Mouse (Mus musculus): ENCODE measurements around the gene Tulp1. TPM values are rescaled to one million over a fixed set of nuclear protein-coding genes. Genes with fewer than 3 reads are reported as not detected.
A peak's percentile ranks its signal among the peaks of the same experiment; 100 is the strongest.
"Not testable (repeated sequence)": the region's sequence is repeated elsewhere in the genome, so short reads cannot be mapped to it uniquely, and the experiment has no call there.

The Tulp1 gene
- polyA plus RNA-seq, 1 experiment from 2014 or later, result 3.9 TPM

- H3K36me3 ChIP-seq (ENCODE audit: control insufficient read depth, insufficient read depth, low read length), result no peaks in the 10 kb centered on the region
- peaks cover 30% of the 10 kb centered on the region for H3K27me3 ChIP-seq (replicated peaks; ENCODE audit: control insufficient read depth, insufficient read depth, low read length)
- H3K4me3 ChIP-seq (ENCODE audit: low read depth, low read length), result peak overlapping the region; percentile 33
- 32% methylated on average over 11 of the region's 11 CpGs for WGBS
- H3K9ac ChIP-seq (ENCODE audit: low read depth, low read length), result peak overlapping the region; percentile 57
- H3K27ac ChIP-seq (replicated peaks; ENCODE audit: low read depth, low read length), result no peak overlapping the region
- 0 out of 2 replicates have a peak, but pooled peaks have one; percentile 27 for ATAC-seq (ENCODE audit: low read depth)
- H3K4me1 ChIP-seq (ENCODE audit: control insufficient read depth, insufficient read depth, low read length), result peaks cover 23% of the 10 kb centered on the region
- H3K9me3 ChIP-seq (ENCODE audit: control insufficient read depth, low read length), result no peaks in the 10 kb centered on the region
- H3K4me2 ChIP-seq (ENCODE audit: low read depth, low read length), result peak overlapping the region; percentile 65
- no peak for DNase-seq (ENCODE audit: low spot score)
Observed at GRCm38 (mm10) chr17:28361921-28362652, 2.9 kb downstream of the Tulp1 start.

- H3K4me2 ChIP-seq (ENCODE audit: low read depth, low read length), result no peak overlapping the region
- 75% methylated on average over 9 of the region's 9 CpGs for WGBS
- no peak overlapping the region for H3K27ac ChIP-seq (replicated peaks; ENCODE audit: low read depth, low read length)
- no peak overlapping the region for H3K4me3 ChIP-seq (ENCODE audit: low read depth, low read length)
- H3K9me3 ChIP-seq (ENCODE audit: control insufficient read depth, low read length), result no peaks in the 10 kb centered on the region
- H3K9ac ChIP-seq (ENCODE audit: low read depth, low read length), result no peak overlapping the region
- H3K36me3 ChIP-seq (ENCODE audit: control insufficient read depth, insufficient read depth, low read length), result no peaks in the 10 kb centered on the region
- ATAC-seq (ENCODE audit: low read depth), result no peak
- H3K4me1 ChIP-seq (ENCODE audit: control insufficient read depth, insufficient read depth, low read length), result peaks cover 23% of the 10 kb centered on the region
- no peak for DNase-seq (ENCODE audit: low spot score)
- peaks cover 30% of the 10 kb centered on the region for H3K27me3 ChIP-seq (replicated peaks; ENCODE audit: control insufficient read depth, insufficient read depth, low read length)
Observed at GRCm38 (mm10) chr17:28360531-28361277, 4.3 kb downstream of the Tulp1 start.

GRCm38 (mm10) chr17:28358576-28359261 is 6.3 kb downstream of the Tulp1 start:
- H3K4me3 ChIP-seq (ENCODE audit: low read depth, low read length); ATAC-seq (ENCODE audit: low read depth); DNase-seq (ENCODE audit: low spot score); H3K36me3 ChIP-seq (ENCODE audit: control insufficient read depth, insufficient read depth, low read length); H3K4me2 ChIP-seq (ENCODE audit: low read depth, low read length); H3K9me3 ChIP-seq (ENCODE audit: control insufficient read depth, low read length); H3K27ac ChIP-seq (replicated peaks; ENCODE audit: low read depth, low read length); H3K9ac ChIP-seq (ENCODE audit: low read depth, low read length): not testable (repeated sequence)
- Histone ChIP-seq H3K27me3 (replicated peaks; ENCODE audit: control insufficient read depth, insufficient read depth, low read length) (peaks cover 14% of the 10 kb centered on the region), H3K4me1 (ENCODE audit: control insufficient read depth, insufficient read depth, low read length) (peaks cover 14% of the 10 kb centered on the region)
- 19% methylated on average over 20 of the region's 24 CpGs for WGBS

GRCm38 (mm10) chr17:28355871-28356270 is 9.2 kb downstream of the Tulp1 start:
- WGBS, result 79% methylated on average over 12 of the region's 12 CpGs
- Histone ChIP-seq H3K4me1 (ENCODE audit: control insufficient read depth, insufficient read depth, low read length) (peaks cover 11% of the 10 kb centered on the region; the same call in 1 of the 2 replicates), H3K27ac (replicated peaks; ENCODE audit: low read depth, low read length) (no peak overlapping the region), H3K36me3 (ENCODE audit: control insufficient read depth, insufficient read depth, low read length) (no peaks in the 10 kb centered on the region), H3K9ac (ENCODE audit: low read depth, low read length) (no peak overlapping the region), H3K9me3 (ENCODE audit: control insufficient read depth, low read length) (no peaks in the 10 kb centered on the region), H3K4me2 (ENCODE audit: low read depth, low read length) (no peak overlapping the region), H3K27me3 (replicated peaks; ENCODE audit: control insufficient read depth, insufficient read depth, low read length) (peaks cover 7% of the 10 kb centered on the region), H3K4me3 (ENCODE audit: low read depth, low read length) (no peak overlapping the region)
- ATAC-seq (ENCODE audit: low read depth) (no peak), DNase-seq (ENCODE audit: low spot score) (no peak)

- Histone ChIP-seq H3K4me2 (ENCODE audit: low read depth, low read length) (peak overlapping the region; percentile 90), H3K9me3 (ENCODE audit: control insufficient read depth, low read length) (no peaks in the 10 kb centered on the region), H3K36me3 (ENCODE audit: control insufficient read depth, insufficient read depth, low read length) (no peaks in the 10 kb centered on the region), H3K4me3 (ENCODE audit: low read depth, low read length) (peak overlapping the region; percentile 87), H3K27ac (replicated peaks; ENCODE audit: low read depth, low read length) (peak overlapping the region; percentile 99), H3K9ac (ENCODE audit: low read depth, low read length) (peak overlapping the region; percentile 97), H3K4me1 (ENCODE audit: control insufficient read depth, insufficient read depth, low read length) (peaks cover 36% of the 10 kb centered on the region), H3K27me3 (replicated peaks; ENCODE audit: control insufficient read depth, insufficient read depth, low read length) (no peaks in the 10 kb centered on the region)
- DNase-seq (ENCODE audit: low spot score) (no peak), ATAC-seq (ENCODE audit: low read depth) (no peak)
- WGBS, result 21% methylated on average over 9 of the region's 11 CpGs
Observed at GRCm38 (mm10) chr17:28352018-28352417, 13.0 kb downstream of the Tulp1 start.

GRCm38 (mm10) chr17:28351353-28351890 is 13.6 kb downstream of the Tulp1 start:
- peak overlapping the region; percentile 90 for H3K4me2 ChIP-seq (ENCODE audit: low read depth, low read length)
- H3K27me3 ChIP-seq (replicated peaks; ENCODE audit: control insufficient read depth, insufficient read depth, low read length), result no peaks in the 10 kb centered on the region
- under 1% methylated on average over 28 of the region's 29 CpGs for WGBS
- no peaks in the 10 kb centered on the region for H3K36me3 ChIP-seq (ENCODE audit: control insufficient read depth, insufficient read depth, low read length)
- H3K4me1 ChIP-seq (ENCODE audit: control insufficient read depth, insufficient read depth, low read length), result peaks cover 36% of the 10 kb centered on the region
- H3K27ac ChIP-seq (replicated peaks; ENCODE audit: low read depth, low read length), result peak overlapping the region; percentile 99
- H3K9ac ChIP-seq (ENCODE audit: low read depth, low read length), result peak overlapping the region; percentile 97
- H3K9me3 ChIP-seq (ENCODE audit: control insufficient read depth, low read length), result no peaks in the 10 kb centered on the region
- no peak for DNase-seq (ENCODE audit: low spot score)
- no peak for ATAC-seq (ENCODE audit: low read depth)
- H3K4me3 ChIP-seq (ENCODE audit: low read depth, low read length), result peak overlapping the region; percentile 87

- Histone ChIP-seq H3K27me3 (replicated peaks; ENCODE audit: control insufficient read depth, insufficient read depth, low read length) (no peaks in the 10 kb centered on the region), H3K27ac (replicated peaks; ENCODE audit: low read depth, low read length) (peak within 1 kb of the TSS; percentile 99), H3K4me1 (ENCODE audit: control insufficient read depth, insufficient read depth, low read length) (peaks cover 43% of the 10 kb centered on the region), H3K36me3 (ENCODE audit: control insufficient read depth, insufficient read depth, low read length) (no peaks in the 10 kb centered on the region), H3K4me2 (ENCODE audit: low read depth, low read length) (peak within 1 kb of the TSS; percentile 90), H3K4me3 (ENCODE audit: low read depth, low read length) (peak within 1 kb of the TSS; percentile 87), H3K9me3 (ENCODE audit: control insufficient read depth, low read length) (no peaks in the 10 kb centered on the region), H3K9ac (ENCODE audit: low read depth, low read length) (peak within 1 kb of the TSS; percentile 97)
- ATAC-seq (ENCODE audit: low read depth), result peak; percentile 90
- DNase-seq (ENCODE audit: low spot score), result peak; percentile 96
- 0% methylated on average over 18 of the region's 73 CpGs for WGBS
Observed at GRCm38 (mm10) chr17:28350466-28351352, 14.3 kb downstream of the Tulp1 start, which contains the start of gene Tead3. Gene Tead3, minus strand, starts transcription at chr17:28350817.

Data from embryonic facial prominence, embryonic 14.5 days (tissue).